Mouse (Mus musculus): ENCODE results near the gene Ankrd11. TPM values are rescaled to one million over a fixed set of nuclear protein-coding genes. Genes with fewer than 3 reads are reported as not detected.
"Not testable (repeated sequence)": the region's sequence is repeated elsewhere in the genome, so short reads cannot be mapped to it uniquely, and the experiment has no call there.

The Ankrd11 gene
- polyA plus RNA-seq, 1 experiment, result 79.2 TPM

- Histone ChIP-seq H3K27ac (ENCODE audit: insufficient read depth, low read depth, low read length) (no peak overlapping the region), H3K4me1 (ENCODE audit: control insufficient read depth, insufficient read depth, low read length) (peaks cover 4% of the 10 kb centered on the region), H3K4me3 (ENCODE audit: insufficient read depth, low read length) (peak overlapping the region; percentile 76)
- TF ChIP-seq CTCF (IDR thresholded peaks at IDR 0.05; ENCODE audit: low read depth, low read length) (no peak), POLR2A (IDR thresholded peaks at IDR 0.05; ENCODE audit: borderline replicate concordance, low read depth, low read length) (no peak)
Observed at GRCm38 (mm10) chr8:123064072-123064471, 22.0 kb upstream of the Ankrd11 start.

GRCm38 (mm10) chr8:123062721-123063120 is 20.6 kb upstream of the Ankrd11 start, which contains the start of gene Spg7:
Gene Spg7, plus strand, starts transcription at chr8:123062942.
- Histone ChIP-seq H3K4me3 (ENCODE audit: insufficient read depth, low read length) (no peak within 1 kb of the TSS), H3K4me1 (ENCODE audit: control insufficient read depth, insufficient read depth, low read length) (peaks cover 4% of the 10 kb centered on the region), H3K27ac (ENCODE audit: insufficient read depth, low read depth, low read length) (no peak within 1 kb of the TSS)
- no peak for TF ChIP-seq CTCF (IDR thresholded peaks at IDR 0.05; ENCODE audit: low read depth, low read length)
- no peak for TF ChIP-seq POLR2A (IDR thresholded peaks at IDR 0.05; ENCODE audit: borderline replicate concordance, low read depth, low read length)

GRCm38 (mm10) chr8:123051458-123051857 is 9.4 kb upstream of the Ankrd11 start:
- TF ChIP-seq POLR2A (IDR thresholded peaks at IDR 0.05; ENCODE audit: borderline replicate concordance, low read depth, low read length) (no peak), CTCF (IDR thresholded peaks at IDR 0.05; ENCODE audit: low read depth, low read length) (no peak)
- no peaks in the 10 kb centered on the region for H3K4me1 ChIP-seq (ENCODE audit: control insufficient read depth, insufficient read depth, low read length)
- no peak overlapping the region for H3K27ac ChIP-seq (ENCODE audit: insufficient read depth, low read depth, low read length)
- no peak overlapping the region for H3K4me3 ChIP-seq (ENCODE audit: insufficient read depth, low read length)

GRCm38 (mm10) chr8:123048402-123048801 is 6.3 kb upstream of the Ankrd11 start:
- Histone ChIP-seq H3K4me3 (ENCODE audit: insufficient read depth, low read length) (no peak overlapping the region), H3K4me1 (ENCODE audit: control insufficient read depth, insufficient read depth, low read length) (peaks cover 8% of the 10 kb centered on the region), H3K27ac (ENCODE audit: insufficient read depth, low read depth, low read length) (no peak overlapping the region)
- TF ChIP-seq CTCF (IDR thresholded peaks at IDR 0.05; ENCODE audit: low read depth, low read length), result no peak
- TF ChIP-seq POLR2A (IDR thresholded peaks at IDR 0.05; ENCODE audit: borderline replicate concordance, low read depth, low read length), result no peak

GRCm38 (mm10) chr8:123047827-123048226 is 5.8 kb upstream of the Ankrd11 start:
- TF ChIP-seq POLR2A (IDR thresholded peaks at IDR 0.05; ENCODE audit: borderline replicate concordance, low read depth, low read length) (no peak), CTCF (IDR thresholded peaks at IDR 0.05; ENCODE audit: low read depth, low read length) (no peak)
- peaks cover 8% of the 10 kb centered on the region for H3K4me1 ChIP-seq (ENCODE audit: control insufficient read depth, insufficient read depth, low read length)
- no peak overlapping the region for H3K27ac ChIP-seq (ENCODE audit: insufficient read depth, low read depth, low read length)
- no peak overlapping the region for H3K4me3 ChIP-seq (ENCODE audit: insufficient read depth, low read length)

DNA sequence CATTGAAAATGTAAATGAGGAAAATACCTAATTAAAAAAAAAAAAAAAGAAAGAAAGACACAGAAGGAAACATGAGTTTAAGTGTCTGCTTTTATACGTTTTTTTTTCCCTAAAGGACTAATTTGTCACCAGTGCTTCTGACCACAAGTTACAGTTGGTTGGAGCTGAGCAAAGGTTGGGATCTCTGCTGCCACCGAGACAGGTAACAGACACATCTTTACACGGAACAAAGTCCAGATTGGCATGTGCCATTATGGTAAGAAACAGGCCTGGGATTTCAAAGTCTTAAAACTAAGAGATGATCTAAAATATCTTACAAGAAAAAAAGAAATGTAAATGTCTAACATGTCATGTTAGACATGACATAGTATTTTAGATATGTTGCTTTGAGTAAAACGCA is 4.6 kb upstream of the Ankrd11 start:
- Histone ChIP-seq H3K4me1 (ENCODE audit: control insufficient read depth, insufficient read depth, low read length) (peaks cover 8% of the 10 kb centered on the region), H3K4me3 (ENCODE audit: insufficient read depth, low read length) (no peak overlapping the region), H3K27ac (ENCODE audit: insufficient read depth, low read depth, low read length) (no peak overlapping the region)
- TF ChIP-seq POLR2A (IDR thresholded peaks at IDR 0.05; ENCODE audit: borderline replicate concordance, low read depth, low read length) (no peak), CTCF (IDR thresholded peaks at IDR 0.05; ENCODE audit: low read depth, low read length) (no peak)

DNA sequence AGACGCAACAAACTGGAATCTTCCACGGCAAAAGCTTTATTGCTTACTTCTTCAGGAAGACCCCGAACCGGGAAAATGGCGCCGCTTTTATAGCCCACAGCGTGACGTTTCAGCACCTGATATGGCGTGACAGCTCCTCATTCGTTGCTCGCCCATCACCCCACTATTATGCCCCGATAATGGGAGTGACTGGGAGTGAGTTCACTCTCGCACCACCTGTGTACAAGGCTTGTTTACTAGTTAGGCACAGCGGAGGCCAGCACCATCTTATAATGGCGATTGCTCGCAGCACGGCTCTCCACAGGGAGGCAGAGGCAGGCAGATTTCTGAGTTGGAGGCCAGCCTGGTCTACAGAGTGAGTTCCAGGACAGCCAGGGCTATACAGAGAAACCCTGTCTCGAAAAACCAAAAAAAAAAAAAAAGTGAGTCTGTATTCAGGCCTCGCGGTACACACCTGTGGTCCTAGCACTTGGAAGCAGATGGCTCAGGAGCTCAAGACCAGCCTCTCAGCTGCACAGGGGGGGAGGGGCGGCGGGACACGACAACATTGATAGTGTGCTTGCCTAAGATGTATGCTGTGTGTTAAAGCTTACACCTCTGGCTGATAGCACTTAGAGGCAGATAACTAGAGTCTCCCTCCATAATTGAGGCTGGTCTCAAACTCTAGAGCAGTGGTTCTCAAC is 2.8 kb upstream of the Ankrd11 start:
- H3K4me3 ChIP-seq (ENCODE audit: insufficient read depth, low read length), result not testable (repeated sequence)
- 0 out of 2 replicates have a peak overlapping the region, but pooled peaks have one; percentile 54 for H3K27ac ChIP-seq (ENCODE audit: insufficient read depth, low read depth, low read length)
- H3K4me1 ChIP-seq (ENCODE audit: control insufficient read depth, insufficient read depth, low read length), result peaks cover 11% of the 10 kb centered on the region

GRCm38 (mm10) chr8:123043941-123044340 is 1.9 kb upstream of the Ankrd11 start:
- H3K27ac ChIP-seq (ENCODE audit: insufficient read depth, low read depth, low read length), result peak overlapping the region; percentile 54
- H3K4me1 ChIP-seq (ENCODE audit: control insufficient read depth, insufficient read depth, low read length), result peaks cover 18% of the 10 kb centered on the region
- TF ChIP-seq CTCF (IDR thresholded peaks at IDR 0.05; ENCODE audit: low read depth, low read length), result no peak
- no peak for TF ChIP-seq POLR2A (IDR thresholded peaks at IDR 0.05; ENCODE audit: borderline replicate concordance, low read depth, low read length)
- no peak overlapping the region for H3K4me3 ChIP-seq (ENCODE audit: insufficient read depth, low read length)

DNA sequence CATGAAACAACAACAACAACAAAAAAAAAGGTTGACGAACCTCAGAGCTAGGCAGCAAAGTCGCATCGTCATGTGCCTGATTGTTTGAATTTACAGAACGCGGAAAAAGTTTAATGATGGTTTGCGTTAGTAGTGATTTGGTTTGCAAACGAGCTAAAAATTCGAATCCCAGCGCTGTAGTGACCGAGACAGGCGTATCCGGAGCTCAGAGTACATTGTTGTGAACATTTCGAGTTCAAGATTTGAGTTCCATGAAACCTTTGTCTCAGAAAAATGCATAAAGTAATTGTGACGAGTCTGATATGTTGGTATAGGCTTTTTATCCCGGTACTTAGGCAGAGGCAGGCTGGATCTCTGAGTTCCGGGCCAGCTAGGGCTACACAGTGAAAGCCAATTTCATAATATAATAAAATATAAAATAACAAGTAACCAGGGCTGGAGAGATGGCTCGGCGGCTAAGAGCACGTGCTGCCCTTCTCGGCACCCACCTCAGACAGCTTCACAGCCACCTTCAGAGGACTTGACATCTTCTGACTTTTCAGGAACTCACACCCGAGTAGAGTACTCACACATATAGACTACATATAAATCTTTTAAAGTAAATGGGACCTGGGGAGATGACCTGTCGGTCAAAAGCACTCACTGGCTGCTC is 1.0 kb upstream of the Ankrd11 start:
- H3K27ac ChIP-seq (ENCODE audit: insufficient read depth, low read depth, low read length), result peak overlapping the region; percentile 84
- H3K4me3 ChIP-seq (ENCODE audit: insufficient read depth, low read length), result peak overlapping the region; percentile 79
- no peak for TF ChIP-seq CTCF (IDR thresholded peaks at IDR 0.05; ENCODE audit: low read depth, low read length)
- no peak for TF ChIP-seq POLR2A (IDR thresholded peaks at IDR 0.05; ENCODE audit: borderline replicate concordance, low read depth, low read length)
- H3K4me1 ChIP-seq (ENCODE audit: control insufficient read depth, insufficient read depth, low read length), result peaks cover 24% of the 10 kb centered on the region

DNA sequence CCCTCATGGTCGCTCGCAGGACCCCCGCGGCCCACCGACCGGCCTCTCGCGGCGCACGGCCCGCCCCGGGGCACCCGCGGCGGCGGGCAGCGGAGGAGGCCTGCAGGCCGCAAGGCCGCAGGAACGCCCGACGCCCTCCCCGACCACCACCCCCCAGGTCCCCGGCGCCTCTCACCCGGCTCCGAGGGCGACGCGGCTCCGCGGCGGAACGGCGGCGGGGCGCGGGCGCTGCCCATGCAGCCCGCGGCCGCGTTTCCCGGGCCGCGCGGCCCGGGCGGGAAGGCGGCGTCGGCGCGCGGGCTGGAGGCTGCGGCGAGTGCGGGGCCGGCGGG is 337 bp downstream of the Ankrd11 start:
- H3K27ac ChIP-seq (ENCODE audit: insufficient read depth, low read depth, low read length), result peak overlapping the region; percentile 81

More for the DNA sequence above, 337 bp downstream of the Ankrd11 start:
- H3K4me1 ChIP-seq (ENCODE audit: control insufficient read depth, insufficient read depth, low read length), result peaks cover 32% of the 10 kb centered on the region
- H3K4me3 ChIP-seq (ENCODE audit: insufficient read depth, low read length), result peak overlapping the region; percentile 71
- no peak for TF ChIP-seq CTCF (IDR thresholded peaks at IDR 0.05; ENCODE audit: low read depth, low read length)
- TF ChIP-seq POLR2A (IDR thresholded peaks at IDR 0.05; ENCODE audit: borderline replicate concordance, low read depth, low read length), result no peak
